Mouse (Mus musculus) adrenal gland, postnatal 4 days (tissue): ENCODE data around the gene Sesn1. TPM values are rescaled to one million over a fixed set of nuclear protein-coding genes. Genes with fewer than 3 reads are reported as not detected.

Source experiments
- DNase-seq, 2 experiments: peaks; one replicate each; pipeline ENCODE4 v3.0.0; 2021 to 2022; ENCODE audit warnings: low spot score in 2 of 2, mixed read lengths in 2 of 2
- total RNA-seq, 2 experiments: library from RNA; stranded (reverse); gene quantifications; 2 replicates each; pipeline ENCODE4 v1.2.3; 2021

Gene Sesn1
- total RNA-seq, 2 experiments from 2014 or later, result 31.1 to 35.5 TPM

- no peak for DNase-seq
Measured at GRCm38 (mm10) chr10:41866838-41867154, 57.1 kb downstream of the Sesn1 start.

GRCm38 (mm10) chr10:41867956-41868355 lies 58.2 kb downstream of the Sesn1 start:
- DNase-seq, result no peak

DNA sequence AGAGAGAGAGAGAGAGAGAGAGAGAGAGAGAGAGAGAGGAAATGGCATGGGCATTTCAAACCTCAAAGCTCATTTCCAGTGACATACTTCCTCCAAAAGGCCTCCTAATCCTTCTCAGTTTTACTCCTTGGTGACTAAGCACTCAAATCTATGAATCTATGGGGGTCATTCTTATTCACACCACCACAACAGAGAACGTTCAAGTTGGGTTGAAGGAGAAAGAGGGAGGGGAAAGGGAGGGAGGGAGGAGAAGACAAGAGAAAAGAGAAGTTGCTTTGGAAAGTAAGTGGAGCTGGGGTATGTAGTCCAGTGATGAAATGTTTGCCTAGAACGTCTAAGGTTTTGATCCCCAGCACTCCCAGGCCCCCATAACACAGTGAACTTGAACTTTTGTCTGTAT lies 60.4 kb downstream of the Sesn1 start:
- no peak for DNase-seq

DNA sequence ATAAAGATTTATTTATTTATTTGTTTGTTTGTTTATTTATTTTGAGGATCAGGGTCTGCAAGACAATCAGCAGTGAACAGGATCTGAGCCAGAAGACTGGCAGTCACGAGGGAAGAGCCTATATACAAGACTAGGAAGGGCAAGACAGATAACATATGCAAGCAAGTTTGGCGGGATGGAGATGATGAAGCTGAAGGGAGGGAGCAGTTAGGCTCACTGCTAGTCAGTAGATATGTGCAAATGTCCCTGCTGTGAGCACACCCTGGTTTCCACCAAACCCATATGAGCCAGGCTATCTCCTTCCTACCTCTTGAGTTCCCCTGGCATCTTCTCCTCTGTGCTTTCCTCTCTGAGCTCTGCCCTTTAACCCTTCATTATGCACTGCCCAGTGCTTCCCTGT lies 61.8 kb downstream of the Sesn1 start:
- DNase-seq, result no peak

DNA sequence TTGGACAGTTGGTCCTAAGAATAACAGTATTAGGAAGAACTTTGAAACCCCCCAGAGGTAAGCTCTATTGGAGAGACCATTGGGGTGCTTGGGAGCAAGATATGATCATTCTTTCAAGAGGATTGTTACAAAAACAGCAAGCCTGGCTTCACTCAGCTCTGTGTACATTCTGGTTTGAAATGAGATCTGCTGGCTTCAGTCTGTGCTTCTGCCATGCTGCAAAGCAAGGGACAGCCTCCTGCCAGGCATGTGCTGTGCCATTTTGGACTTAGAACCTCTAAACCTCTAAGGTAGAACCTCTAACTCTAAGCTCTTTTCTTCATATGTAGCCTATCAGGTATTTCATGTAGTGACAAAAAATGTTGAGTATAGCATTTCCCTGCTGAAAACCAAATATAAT lies 65.9 kb downstream of the Sesn1 start:
- no peak for DNase-seq

GRCm38 (mm10) chr10:41878344-41878743 lies 68.6 kb downstream of the Sesn1 start:
- DNase-seq, result no peak

- no peak for DNase-seq
Measured at GRCm38 (mm10) chr10:41879675-41880074, 69.9 kb downstream of the Sesn1 start.

DNA sequence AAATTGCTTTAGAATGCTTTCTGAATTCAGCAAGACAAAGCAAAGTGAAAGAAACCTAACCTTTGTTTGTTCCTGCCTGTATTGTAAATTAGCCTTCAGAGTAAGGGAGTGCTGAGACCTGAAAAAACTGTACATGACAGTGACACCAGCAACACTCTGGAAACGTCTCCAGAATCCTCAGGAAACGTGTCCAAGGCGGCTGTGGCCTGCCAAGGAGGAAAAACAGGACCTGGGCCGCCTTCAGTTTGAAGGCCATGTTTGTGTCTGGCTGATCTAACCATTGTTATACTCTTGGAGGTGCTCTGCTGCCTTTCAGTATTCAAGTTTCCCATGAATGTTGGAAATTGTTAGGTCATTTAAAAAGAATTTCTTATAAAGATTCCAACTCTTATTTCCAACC lies 70.5 kb downstream of the Sesn1 start:
- DNase-seq, result no peak

DNA sequence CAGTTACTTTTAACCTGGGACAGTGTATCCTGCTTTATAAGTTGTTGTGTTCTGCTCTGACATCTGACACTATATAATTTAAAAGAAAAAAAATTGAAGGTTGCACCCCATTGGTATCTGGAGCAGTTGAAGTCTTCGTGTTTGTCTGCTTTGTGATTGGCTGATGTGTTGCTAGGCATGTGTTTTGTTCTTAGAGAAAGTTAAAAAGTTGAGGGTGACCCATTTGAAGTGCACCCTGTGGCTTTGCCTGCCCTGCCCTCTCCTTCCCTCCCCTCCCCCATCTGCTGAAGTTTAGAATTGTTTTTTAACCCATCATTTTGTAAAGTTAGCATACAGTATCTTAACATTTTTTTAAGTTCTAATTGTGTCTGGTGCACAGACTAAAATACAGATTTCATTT lies 71.0 kb downstream of the Sesn1 start:
- DNase-seq, result no peak

- no peak for DNase-seq
Measured at GRCm38 (mm10) chr10:41881438-41881837, 71.7 kb downstream of the Sesn1 start.

DNA sequence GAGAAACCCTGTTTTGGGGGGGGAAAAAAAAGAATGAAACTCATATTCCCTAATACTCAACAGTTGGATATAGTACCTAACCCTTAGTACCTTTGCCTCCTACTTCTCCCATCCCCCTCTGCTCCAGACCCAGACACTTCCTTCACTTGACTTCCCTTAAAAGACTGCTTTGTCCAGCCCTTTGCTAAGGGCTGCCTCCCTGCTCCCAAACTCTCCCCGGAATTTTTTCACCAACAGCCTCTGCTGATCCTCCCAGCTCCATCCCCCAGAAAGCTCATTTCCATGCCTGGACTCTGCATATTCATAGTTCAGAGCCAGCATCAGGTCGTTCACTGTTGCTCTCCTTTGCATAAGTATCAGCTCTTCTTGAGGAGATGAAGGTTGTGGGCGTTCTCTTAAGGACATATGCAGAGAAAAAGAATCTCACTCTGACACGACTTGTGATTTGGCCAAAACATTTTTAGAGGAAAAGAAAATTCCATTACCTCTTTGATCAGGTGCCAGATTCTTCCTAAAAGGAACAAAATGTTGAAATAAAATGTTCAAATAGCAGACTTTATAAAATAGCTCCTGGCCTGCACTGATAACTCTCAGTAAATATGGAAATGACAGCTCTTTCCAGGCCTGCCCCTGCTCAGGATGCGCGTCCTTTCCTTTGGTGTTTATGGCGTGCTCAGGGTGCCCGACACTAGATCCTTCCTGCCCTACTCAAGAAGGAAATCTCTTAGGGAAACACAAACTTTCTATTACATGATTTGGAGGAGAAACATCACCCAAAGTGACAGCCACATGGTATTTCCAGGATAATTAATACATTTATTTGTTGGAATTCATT lies 74.2 kb downstream of the Sesn1 start:
- DNase-seq, result no peak

GRCm38 (mm10) chr10:41887080-41887821 lies 77.5 kb downstream of the Sesn1 start:
- peak; percentile 94 to 96 for DNase-seq

DNA sequence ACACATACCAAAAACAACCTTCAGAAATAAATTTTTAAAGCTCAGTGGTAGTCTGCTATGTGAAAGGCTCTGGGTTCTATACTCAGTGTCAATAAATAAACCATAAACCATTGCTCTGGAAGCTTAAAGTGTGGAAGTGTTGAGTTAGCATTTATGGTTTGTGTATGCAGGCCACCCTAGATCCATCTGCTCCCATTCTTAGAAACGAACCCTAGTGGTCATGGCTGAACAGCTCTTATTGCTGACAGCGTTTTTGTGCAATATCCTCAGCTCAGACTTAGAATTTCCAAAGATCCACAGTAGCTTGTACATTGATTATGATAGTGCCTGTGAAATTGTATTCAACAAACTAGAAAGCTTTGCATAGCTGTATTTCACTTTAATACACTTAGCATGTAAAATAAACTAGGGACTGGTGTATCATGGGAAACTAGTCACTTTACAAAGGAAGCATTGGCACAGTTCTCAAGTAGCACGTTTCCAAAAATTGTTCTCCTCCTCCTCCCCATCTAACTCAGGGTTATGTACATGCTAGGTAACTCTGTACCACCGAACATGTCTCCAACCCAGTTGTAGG lies 78.7 kb downstream of the Sesn1 start:
- DNase-seq, result no peak

DNA sequence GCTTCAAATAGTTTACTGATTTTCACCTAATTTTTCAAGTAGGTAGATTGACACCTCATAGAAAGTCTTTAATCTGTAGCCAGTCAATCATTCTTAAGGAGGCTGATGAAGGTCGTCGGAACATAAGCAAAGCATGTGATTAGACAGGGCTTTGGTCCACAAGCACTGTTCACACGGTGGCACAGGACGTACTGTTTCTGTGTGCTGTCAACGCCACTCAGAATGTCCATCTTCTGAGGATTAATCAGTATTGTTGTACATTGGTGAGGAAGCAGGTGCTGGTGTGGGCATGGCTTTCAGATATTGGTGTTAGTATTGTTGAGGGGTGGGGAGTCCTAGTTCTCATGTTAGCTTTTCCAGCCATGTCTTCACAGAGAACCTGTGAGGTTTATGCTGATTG lies 79.8 kb downstream of the Sesn1 start:
- DNase-seq, result no peak

GRCm38 (mm10) chr10:41890537-41890936 lies 80.8 kb downstream of the Sesn1 start:
- no peak for DNase-seq

- DNase-seq, result no peak
Measured at GRCm38 (mm10) chr10:41891312-41891711, 81.6 kb downstream of the Sesn1 start.

- no peak for DNase-seq
Measured at GRCm38 (mm10) chr10:41893433-41894411, 84.0 kb downstream of the Sesn1 start.

DNA sequence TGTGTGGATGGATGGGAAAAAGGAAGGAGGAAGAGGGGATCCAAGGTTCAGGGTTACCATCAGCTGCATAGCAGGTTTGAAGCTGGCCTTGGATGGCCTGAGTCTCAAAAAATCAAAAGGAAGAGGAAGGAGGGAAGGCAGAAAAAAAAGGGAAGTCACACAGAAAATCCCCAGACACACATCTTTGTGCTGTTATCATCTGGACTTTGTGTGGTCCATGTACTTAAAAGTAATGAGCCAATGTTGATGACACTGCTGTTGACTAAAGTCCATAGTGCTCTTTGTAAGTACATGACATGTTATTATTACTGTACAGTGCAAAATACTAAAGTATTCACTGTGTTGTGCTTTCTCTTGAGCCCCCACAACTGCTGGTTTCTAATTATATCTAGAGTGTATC lies 86.7 kb downstream of the Sesn1 start:
- DNase-seq, result no peak

GRCm38 (mm10) chr10:41896865-41897264 lies 87.1 kb downstream of the Sesn1 start:
- DNase-seq, result no peak

GRCm38 (mm10) chr10:41901456-41901855 lies 91.7 kb downstream of the Sesn1 start:
- DNase-seq, result no peak

DNA sequence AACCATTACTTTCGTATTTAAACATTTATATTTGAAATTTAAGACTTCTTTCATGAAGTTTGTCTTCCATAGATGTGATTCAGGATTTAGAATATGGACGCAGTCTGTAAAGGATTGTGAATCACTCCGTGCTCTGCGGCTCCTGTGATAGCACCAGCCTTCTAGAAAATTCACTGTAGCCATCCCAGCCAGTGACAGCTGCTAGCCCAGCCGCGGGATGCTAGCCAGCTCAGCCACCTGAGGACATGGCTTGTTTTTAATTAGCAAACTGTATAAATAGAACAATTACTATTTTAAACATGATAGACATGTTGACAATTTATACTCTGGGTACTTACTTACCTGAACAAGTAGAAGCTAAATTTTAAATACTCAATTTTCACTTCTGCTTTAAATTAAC lies 92.1 kb downstream of the Sesn1 start:
- DNase-seq, result no peak
